Mouse (Mus musculus) mesoderm, embryonic 11.5 days (tissue): ENCODE data around the gene Gtf2a1.
"Not testable (repeated sequence)": the region's sequence is repeated elsewhere in the genome, so short reads cannot be mapped to it uniquely, and the experiment has no call there.

ENCODE experiments used
- DNase-seq: peaks from one replicate; pipeline ENCODE4 v3.0.0-alpha.2; 2012; ENCODE audit warnings: low read depth, low spot score

Gtf2a1 gene

GRCm38 (mm10) chr12:91589847-91590690 is at the start of gene Gtf2a1:
Gene Gtf2a1 (minus strand): TSS chr12:91590487.
- DNase-seq = peak; percentile 97

DNA sequence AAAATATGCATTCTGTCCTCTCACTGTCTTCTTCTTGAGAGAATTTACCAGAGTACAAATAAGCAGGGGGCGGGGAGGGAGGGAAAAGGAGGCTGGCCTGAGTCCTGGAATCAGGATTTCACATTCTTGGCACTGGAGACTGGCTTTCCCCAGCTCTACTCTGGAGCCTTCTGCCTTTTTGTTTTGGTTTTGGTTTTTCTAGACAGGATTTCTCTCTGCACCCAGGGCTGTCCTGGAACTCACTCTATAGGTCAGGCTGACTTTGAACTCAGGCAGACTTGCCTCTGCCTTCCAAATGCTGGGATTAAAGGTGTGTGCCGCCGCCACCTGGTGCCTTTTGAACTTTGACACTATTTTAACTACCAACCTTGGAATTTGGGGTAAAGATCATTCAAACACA is 48.1 kb upstream of the Gtf2a1 start:
- DNase-seq = no peak

GRCm38 (mm10) chr12:91637136-91637909 is 47.0 kb upstream of the Gtf2a1 start:
- DNase-seq = peak; percentile 34

DNA sequence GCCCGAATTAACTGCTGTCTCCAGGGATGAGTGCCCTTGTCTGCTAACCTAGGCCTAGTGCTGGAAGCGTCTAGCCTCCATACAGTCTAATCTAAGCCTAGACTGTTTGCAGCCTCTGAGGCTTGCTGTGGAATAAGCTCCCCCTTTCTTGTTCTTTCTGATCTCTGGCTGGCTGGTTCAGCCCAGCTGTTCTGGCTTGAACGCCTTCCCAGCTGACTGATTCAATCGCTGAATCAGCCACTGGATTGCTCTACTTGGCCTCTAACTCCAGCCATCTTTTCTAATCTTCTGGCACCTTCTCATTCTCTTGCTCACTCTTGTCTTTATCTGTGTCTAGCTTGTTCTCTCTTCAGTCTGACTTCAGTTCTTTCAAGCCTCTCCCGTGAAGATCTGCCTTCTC is 36.2 kb upstream of the Gtf2a1 start:
- no peak for DNase-seq

GRCm38 (mm10) chr12:91625013-91625412 is 34.7 kb upstream of the Gtf2a1 start:
- DNase-seq = no peak

DNA sequence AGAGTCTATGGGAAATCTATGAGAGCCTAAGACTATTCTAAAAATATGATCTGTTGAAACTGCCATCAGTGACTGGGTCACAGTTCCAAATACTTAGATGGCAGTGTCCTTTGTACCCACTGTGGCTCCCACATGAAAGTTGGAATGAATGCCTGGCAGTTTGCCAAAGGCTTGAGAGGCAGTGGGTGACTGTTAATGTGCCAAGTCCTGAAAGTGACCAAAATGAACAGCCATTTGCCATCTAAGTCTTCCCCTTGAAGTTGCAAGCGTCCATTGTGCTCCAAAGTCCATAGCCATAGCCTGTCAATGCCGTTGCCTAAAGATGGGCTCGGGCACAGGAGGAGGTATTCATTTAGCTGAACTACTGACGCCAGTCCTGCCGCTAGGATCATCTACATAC is 19.1 kb upstream of the Gtf2a1 start:
- no peak for DNase-seq

- DNase-seq = no peak
These were observed 17.4 kb upstream of the Gtf2a1 start for GRCm38 (mm10) chr12:91607678-91608077.

DNA sequence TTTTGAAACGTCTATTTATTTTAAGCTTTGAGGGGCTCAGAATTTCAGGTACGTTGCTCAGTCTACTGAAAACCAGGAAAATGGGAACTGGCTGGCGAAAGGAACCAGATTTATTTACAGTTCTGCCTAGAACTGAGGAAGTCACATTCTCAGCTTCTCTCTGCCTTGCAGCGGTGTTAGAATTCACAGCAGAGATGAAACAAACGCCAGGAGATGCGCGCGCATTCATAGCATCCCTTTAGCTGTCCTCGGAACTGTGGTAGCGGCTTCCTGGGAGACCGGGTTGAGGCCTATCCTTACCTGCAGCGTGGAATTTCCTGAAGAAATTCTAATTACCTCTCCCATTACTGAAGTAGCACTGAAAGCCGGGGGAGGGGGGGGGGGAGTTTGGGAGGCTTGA is 16.4 kb upstream of the Gtf2a1 start:
- DNase-seq = no peak

GRCm38 (mm10) chr12:91604600-91604999 is 14.3 kb upstream of the Gtf2a1 start:
- DNase-seq = peak; percentile 25

- DNase-seq = no peak
These were observed 1.8 kb upstream of the Gtf2a1 start for GRCm38 (mm10) chr12:91592128-91592527.

GRCm38 (mm10) chr12:91591191-91591590 is 904 bp upstream of the Gtf2a1 start:
- DNase-seq = no peak

- DNase-seq = peak; percentile 27
These were observed 429 bp upstream of the Gtf2a1 start for GRCm38 (mm10) chr12:91590716-91591115.

DNA sequence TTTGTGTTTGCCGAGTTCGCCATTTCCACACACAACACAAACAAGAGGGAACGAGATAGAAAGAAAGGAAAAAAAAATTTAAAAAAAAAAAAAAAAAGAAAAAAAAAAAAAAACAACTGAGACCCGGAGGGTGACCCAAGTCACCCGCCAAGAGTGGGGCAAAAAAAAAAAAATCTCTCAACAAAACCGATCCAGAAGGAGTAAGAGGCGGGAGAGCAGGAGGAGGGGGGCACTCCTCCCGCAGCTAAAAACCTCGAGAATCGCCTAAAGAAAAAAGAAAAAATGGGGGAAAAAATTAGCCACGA is 793 bp downstream of the Gtf2a1 start:
- no peak for DNase-seq

DNA sequence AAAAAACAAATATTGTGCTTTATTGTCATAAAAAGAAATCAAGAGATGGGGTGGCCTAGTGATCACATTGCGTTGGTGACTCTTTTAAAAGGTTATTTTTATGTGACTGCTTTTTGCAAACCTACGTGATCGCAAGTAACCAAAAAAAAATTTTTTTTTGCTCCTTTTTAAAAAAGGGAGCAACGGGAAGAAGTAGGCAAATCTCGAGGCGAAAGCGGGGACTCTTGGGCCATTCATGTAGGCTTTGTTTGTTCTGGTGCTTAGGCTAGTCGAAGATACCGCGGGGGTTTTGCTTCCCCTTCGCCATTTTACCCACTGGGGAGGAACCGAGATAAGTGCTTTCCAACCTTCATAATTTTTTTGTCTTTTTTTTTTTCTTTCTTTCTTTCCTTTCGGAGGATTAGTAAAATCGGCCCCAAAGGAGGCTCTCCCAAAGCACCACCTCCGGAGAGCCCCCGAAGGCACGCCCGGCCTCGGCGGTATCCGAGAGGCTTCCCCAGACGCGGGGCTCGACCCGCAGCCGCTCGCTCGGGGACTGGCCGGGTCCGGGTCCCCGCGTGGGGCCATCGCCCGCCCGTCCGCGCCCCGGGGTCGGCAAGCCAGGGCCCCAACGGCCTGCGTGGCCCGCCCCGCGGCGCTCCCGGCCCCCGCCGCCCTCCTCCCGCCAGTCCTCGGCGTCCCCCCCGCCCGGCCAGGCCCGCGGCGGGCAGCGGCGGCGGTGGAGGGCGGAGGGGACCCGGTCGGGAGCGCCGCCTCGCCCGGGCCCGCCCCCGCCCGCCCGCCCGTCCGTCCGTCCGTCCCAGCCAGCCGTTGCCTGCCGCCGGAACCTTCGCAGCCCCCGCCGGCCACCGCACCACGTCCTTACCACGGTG is 1.4 kb downstream of the Gtf2a1 start:
- DNase-seq = peak; percentile 60

DNA sequence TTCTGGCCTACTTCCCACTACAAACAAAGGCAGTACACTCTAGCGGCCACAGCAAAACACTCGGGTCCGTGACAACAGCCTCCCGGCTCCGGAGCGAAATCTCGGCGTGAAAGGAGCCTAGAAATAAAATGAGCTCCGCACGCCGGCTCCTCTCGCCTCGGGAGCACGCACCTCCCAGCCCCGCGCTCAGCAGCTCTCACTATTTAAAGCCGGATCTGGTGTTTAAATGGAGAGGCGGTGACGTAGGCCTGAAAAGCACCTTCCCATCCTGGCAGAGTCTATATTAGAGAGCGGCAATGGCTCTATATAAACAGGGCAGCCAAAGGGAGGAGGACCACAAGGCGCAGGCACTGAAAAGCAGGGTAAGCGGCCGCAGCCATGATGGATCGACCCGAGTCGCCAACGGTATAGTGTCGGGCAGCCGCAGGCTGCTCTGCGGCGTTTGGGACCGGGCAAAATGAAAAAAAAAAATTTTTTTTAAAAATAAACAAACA is 2.1 kb downstream of the Gtf2a1 start:
- peak; percentile 95 for DNase-seq

- DNase-seq = peak; percentile 34
These were observed 2.7 kb downstream of the Gtf2a1 start for GRCm38 (mm10) chr12:91587491-91588033.

- no peak for DNase-seq
These were observed 3.2 kb downstream of the Gtf2a1 start for GRCm38 (mm10) chr12:91587077-91587476.

DNA sequence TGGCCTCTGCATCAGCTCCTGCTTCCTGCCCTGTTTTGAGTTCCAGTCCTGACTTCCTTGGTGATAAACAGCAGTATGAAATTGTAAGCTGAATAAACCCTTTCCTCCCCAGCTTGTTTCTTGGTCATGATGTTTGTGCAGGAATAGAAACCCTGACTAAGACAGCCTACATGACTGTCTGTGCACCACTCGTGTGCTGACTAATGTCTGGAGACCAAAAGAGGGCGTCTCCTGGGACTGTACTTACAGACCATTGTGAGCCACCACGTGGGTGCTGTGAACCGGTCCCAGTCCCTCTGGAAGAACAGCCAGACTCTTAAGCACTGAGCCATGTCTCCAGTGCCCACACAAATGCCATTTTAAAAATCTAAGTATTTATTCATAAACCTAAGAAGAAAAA is 4.5 kb downstream of the Gtf2a1 start:
- DNase-seq = not testable (repeated sequence)

DNA sequence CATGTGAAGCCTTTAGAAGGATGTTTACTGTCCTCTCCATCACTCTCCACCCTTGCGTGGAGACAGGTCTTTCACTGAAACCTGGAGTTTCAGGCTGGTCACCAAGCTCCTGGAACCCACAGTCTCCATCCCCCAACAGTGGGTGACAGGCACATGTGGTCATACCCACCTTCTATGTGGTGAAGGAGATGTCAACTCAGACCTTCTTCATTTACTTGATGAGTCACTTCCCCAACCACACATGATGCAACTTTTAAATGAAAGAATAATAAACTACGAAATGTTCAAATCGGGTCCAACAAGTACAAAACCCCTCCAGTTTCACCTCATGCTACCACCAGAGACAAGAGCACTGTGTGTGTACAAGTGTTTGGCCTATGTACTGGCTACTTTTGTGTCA is 5.1 kb downstream of the Gtf2a1 start:
- DNase-seq = no peak

DNA sequence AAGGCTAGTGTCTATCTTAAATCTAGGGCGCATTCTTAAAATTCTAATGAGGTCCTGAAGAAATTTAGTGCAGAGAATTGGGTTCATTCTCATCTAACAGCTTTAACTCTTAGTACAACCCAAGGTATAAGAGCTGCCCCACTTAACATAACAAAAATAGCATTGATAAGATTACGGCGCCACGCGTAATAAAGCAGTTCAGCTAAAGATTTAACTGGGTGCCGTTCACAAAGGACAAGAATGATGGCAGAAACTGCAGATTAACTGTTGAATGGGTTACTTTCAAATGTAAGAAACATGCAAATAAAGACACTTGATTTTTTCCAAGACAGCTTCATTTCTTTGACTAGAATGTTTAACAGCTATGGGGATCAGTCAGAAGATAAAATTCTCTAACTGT is 6.9 kb downstream of the Gtf2a1 start:
- DNase-seq = peak; percentile 9

GRCm38 (mm10) chr12:91582362-91583002 is 7.8 kb downstream of the Gtf2a1 start:
- DNase-seq = no peak
